Mouse (Mus musculus) WW6 (cell line): ENCODE measurements around the gene Pklr.

Experiments used
- DNase-seq: peaks from one replicate; pipeline ENCODE4 v3.0.0-alpha.2; 2013; ENCODE audit warnings: low read depth, low spot score

Gene Pklr

DNA sequence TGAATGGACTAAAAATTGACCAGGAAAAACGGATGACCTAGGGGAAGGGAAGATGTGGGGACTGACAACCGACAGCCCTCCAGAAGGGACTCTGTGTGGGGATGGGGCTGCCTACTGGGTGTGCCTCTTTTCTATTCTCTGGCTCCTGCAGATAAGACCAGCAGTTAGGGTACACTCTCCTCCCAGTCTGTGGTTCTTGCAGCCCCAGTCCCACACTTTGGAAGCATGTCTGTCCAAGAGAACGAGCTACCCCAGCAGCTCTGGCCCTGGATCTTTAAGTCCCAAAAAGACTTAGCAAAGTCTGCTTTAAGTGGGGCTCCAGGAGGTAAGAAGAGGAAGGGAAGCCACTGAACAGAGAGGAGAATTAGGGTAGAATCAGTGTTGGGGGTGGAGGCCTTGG lies at the start of gene Pklr:
Gene Pklr, plus strand, starts transcription at position 185 of the 400 bp plus-strand sequence.
- no peak for DNase-seq

DNA sequence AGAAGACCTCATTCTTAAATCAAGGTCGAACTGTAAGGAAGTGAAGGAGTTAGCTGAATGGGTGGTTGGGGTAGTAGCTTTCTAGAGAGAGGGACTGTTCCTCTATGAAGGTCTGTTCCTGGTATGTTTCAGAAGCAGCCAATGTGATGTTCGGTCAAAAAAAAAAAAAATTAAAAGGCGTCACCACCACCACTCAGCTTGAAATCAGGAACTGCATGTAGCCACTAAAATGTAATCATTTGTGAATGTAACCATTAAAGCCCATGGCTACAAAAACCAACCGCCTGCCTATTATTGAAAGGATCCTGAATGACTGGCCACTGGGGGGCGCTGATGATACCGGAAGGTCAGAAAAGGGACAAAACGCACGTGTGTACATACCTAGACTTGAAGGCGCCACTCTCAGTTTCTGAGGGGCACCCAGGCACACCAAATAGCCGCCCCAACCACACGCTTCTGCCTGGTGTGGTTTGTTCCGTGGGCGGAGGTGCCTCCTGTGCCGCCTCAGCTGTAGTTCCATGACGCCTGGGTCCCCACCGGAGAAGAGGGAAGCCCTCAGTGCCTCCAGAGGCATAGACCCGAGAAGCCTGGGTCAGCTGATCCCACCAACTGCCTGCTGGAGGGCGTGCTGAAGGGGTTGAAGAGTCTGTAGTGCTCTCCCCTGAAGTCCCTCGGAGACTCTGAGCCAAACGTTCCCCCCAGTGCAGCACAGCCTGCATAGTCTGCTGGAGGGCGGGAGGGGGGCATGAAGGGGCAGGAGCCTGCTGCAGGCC lies 48.4 kb upstream of the Pklr start:
- peak; percentile 70 for DNase-seq

DNA sequence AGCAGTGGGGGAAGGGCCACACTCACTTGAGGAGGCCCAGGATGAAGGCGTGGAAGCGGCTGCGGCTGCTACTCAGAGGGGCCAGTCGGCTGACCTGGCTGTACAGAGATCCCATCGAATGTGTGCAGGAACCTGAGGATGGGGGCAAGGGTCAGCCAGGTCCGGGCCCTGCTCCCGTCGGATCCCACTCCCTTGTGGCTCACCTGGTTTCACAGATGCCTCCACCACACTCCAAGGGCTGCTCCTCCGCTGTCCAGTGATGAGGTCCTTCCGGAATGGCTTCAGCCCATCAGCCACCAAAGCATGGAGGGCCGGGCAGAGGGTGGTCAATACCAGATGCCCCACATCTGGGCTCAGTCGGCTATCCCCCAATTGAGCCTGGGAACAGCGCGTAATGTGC lies 47.0 kb upstream of the Pklr start:
- DNase-seq: no peak

DNA sequence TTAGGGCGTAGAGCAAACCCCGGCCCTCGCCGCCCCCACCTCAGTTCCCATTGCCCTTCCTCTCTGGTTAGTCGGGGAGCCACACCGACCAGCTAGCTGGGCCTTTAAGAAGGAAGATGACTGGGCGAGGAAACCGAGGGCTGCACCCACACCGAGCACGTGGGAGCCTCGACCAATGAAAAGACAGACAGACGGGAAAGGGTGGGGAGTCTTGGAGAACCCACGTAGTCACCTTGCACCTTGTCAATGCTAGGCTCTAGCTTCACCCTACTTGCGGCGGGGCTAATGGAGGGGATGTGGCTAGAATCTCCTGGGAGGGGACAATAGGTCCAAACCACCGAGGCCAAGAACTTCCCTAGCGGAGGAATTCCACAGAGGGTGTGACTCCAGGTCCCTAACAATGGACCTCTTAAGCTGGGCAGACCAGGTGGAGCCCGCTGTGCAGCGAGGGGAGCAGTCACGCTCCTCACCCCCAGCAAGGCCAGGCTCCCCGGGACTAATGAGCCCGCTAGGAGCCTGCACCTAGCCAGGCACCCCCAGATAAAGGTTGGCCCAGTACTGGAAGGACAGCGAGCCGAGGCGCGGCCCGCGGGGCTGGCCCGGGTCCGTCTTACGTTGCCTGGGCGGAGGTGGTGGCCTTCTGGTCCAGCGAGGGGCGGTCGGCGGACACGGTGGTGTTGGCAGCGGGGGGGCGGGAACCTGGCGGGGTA lies 45.9 kb upstream of the Pklr start:
- DNase-seq: peak; percentile 68

DNA sequence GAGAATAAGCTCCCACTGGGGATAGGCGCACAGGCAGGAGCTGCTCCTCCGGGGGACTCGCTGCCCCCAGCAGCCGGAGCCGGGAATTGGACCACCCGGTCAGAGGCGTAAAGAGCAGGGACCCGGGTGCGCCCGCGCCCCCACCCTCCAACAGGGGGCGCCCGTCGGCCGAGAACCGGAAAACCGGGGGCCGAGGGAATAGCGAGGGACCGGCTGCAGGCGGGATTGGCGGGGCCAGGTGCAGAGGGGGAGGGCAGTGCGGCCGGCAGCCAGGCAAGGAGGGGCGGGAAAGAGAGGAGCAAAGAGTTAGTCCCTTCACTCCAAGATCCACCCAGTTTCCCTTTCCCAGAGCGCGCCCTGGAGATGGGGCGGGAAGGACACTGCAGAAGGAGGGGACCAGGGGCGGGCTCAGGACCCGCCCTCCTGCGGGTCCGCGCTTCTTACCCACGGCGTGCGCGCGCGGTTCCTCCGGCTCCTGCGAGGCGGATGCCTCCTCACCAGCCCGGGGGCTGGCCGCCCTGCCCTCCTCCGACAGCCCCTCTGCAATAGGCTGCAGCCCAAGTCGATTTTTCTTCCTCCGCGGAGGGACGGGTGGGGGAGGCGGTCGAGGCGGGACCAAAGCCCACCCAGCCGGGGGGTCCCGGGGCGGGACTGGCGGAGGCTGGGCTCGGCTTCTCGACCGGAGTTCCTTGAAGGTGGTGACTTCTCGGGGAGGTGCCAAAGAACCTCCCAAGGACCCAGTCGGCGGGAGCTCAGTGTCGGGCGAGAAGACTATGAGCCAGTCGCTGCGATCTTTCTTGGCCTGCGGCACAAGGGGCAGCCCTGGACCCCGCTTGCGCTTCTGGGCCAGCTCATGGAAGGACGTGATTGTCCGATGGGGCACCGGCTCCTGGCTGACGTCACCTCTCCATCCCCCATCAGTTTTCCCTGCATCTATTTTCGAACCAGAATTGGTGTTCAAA lies 45.0 kb upstream of the Pklr start:
- DNase-seq: peak; percentile 64

DNA sequence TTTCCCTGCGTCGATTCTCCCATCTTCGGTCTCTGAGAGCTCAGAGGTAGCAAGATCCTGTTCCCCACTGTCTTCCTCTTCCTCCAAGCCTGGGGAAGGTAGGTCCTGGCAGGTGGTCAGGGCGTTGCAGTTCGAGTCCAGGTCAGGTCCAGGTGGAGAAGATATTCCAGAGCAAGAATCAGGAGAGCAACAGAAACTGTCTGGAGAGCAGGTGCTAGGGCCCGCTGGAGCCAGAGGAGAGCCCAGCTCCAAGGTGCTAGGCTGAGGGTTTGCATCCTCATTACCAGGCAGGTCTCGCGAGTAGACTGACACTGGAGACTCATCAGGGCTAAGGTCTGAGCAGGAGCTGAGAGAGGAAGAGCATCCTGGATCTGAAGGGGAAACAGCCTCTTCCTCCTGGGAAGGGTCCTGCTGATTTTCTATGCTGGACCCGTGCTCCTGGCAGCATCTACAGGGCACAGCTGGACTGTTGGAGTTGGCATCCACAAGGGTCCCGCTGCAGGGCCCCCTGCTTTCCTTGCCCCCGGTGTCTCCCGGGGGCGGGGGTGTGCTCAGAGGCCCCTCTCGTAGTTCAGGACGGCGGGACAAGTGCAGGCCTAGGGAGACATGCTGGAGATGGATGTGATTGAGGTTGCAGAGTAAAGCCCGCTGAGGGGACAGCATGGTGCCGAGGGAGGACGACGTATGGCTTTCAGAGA lies 44.0 kb upstream of the Pklr start:
- DNase-seq: no peak

DNA sequence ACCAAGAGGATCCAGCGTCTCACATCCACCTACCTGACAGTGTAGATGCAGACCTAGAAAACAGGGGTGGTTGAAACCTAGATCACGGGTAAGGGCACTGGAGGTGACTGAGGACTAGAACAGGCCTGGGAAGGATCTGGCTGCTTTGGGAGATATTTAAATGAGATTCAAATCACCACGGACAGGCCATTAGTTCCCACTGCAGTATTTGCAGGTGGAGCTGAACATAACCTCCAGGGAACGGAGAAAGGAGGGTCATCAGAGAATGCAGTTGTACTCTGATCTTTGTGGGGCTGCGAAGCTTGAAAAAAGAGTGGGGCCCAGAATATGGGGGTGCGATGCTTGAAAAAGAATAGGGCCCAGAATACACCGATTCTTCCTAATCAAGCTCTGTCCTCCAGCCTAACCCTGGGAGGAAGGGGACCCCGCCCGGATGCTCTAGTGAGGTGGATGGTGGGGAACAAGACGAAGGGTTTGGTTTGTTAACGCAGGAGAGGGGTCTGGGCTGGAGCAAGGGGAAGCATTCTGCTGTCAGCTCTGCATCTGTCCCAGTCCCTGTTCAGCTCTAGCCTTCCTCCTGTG lies 43.3 kb upstream of the Pklr start:
- no peak for DNase-seq

DNA sequence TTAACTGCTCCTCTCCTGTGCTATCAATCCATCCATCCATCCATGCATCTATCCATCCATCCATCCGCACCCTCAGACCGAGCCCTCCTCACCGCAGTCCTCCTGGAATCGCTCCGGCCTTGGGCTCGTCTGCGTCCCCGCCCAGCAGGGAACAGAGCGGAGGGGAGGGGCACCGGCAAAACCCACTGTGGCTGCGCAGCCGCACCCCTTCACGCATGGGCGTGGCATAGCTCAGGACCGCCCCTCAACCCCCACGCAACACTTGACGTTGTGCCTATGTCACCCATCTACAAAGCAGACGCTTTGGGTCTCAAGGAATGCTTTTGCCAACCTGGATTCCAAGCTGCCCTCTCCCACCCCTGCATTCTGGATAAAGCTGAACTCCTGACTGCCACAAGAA lies 42.8 kb upstream of the Pklr start, which contains the start of gene Rusc1:
Gene Rusc1, minus strand, starts transcription at position 137 of the 400 bp plus-strand sequence.
- peak; percentile 65 for DNase-seq

DNA sequence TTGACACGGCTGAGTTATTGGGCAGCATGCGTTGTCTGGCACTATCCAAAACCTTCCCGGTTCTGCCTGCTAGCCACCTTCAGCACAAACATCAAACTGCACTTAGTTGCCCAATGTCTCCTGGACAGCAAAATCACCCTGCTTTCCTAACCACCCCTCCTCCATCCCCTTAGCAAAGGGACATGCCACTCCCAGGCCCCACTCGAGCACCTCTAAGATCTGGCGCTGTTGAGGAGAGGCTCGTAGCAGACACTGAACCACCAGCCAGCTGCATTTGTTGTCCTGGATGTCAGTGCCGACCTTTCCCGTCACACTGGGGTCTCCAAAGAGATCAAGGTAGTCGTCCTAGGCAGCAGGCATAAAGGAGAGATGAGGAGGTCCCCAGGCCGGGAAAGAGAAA lies 41.9 kb upstream of the Pklr start:
- DNase-seq: no peak

DNA sequence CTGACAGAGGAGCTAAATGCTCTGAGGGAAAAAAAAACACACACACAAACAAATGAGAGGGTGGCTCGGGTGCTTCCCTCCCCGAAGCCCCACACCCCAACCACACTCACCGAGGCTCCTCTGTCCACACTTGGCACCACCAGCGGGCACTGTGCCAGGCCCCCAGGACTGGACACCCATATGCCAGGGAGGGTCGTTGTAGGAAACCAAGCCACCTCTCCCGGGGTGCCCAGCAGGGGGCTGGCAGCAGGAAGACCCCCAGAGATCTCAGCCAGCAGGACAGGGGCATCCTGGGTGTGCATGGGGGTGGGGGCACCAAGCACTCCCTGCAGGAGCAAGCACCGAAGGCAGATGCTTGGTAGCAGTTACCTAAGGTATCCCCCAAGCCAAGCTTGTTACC lies 35.1 kb upstream of the Pklr start, which contains the start of gene Gm43738:
Gene Gm43738, minus strand, starts transcription at position 289 of the 400 bp plus-strand sequence.
- DNase-seq: no peak

DNA sequence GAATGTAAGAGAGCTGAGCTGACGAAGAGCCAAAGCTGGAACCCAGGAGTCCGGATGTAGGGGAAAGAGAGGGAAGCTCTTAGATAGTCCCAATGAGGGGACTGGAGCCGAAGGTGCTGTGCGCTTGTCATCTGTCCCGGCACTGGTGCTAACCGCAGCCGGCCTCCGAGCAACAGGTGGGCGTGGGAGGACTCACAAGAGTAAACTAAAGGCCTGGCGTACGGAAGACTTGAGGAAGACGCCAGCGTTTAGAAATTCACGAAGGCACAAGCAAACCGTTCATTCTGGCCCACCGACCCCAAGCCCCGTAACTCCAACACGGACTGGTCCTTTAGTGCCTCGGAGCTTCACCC lies 34.5 kb upstream of the Pklr start:
- DNase-seq: no peak

DNA sequence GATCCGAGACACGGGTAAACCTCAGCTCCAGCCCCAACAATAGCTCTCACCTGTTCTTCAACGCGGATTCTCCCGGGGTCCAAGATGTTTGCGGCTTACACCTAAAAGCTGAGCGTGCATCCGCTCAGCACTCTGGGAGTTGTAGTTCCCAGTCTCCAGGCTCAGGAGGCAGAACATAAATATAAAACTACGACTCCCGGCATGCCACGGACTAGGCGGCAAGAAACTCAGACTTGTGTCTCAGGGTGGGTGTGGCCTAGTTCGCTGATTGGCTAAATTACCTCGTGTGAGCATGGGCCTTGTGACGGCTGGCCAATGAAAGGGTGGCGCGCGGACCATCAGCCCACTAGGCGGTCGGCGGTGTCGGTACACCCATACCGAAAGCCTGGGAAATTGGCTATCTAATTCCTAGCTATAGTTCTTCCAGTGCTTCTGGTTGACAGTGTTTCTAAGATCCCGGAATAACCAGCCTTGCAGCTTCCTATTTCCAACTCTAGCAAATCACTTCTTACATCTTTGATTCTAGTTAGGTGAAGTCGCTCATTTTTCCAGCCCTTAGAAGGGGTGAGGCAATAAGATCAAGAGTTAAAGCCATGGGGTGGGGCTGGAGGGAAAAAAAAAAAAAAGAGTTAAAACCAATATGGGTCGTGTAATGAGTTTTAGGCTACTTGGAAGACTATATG lies 34.0 kb upstream of the Pklr start, which contains the start of gene Fdps:
Gene Fdps, minus strand, starts transcription at position 148 of the 683 bp plus-strand sequence.
- DNase-seq: peak; percentile 97

DNA sequence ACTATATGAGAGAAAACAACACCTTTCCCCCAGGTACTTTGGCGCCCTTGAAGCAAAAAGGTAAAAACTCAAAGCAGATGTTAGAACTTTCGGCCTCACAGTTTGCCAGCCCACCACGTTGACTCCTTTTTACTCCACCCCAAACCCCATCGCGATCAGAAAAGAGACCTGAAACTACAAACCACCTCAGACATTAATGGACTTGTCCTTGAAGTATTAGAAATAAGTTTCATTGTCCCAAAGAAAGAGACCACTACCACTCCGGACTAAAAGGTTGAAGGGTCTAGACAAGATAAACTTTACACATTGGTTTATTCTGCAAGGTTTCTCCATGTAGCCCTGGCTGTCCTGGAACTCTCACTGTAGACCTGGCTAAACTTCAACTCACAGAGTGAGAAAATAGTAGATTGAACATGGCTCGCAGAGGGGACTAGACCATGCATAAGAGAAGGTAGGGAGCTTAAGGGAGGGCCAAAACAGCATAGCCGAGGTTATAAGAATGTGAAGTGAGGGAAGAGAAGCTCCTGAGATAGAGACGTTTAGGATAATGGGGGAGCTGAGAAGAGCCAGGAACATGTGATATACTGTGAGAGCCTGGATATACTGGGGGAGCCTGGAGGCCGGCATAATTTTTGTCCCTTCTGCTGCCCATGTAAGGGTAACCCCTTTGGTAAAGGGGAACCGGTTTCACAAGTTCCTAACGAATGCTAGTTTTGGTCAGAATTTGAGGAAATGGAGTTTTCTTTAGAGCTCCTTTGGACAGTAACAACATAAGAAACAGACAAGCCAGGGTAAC lies 33.2 kb upstream of the Pklr start:
- DNase-seq: no peak

DNA sequence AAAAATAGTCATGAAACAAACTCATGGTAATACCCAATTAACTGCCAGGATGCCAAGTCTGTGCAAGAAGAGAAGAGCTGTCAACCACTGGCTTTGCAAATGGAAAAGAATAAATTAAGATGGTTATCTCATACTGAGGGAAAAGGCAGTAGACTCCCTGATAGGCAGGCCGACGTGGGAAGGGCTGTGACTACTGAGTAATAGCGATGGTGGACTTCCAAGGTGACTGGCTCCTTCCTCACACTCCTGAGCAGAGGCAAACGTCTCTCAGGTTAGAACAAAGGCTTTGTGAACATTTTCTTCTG lies 32.7 kb upstream of the Pklr start:
- DNase-seq: no peak

DNA sequence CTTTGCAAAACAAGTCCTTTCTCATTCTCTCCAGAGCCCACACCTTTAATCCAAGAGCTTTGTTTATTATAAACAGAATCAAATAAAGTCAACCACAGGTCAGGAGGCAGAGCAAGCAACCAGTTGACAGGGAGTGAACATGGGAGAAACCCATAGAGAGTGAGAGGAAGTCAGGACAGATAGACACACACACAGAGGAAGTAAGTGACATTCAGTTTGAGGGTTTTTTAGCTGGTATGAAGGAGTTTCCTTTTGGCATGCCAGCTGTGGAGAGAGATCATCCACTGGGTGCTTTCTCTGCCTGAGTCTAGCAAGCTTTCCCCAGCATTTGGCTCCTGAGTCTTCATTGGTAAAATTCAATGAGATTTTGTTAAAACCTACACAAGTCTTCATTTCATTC lies 29.1 kb upstream of the Pklr start:
- no peak for DNase-seq

DNA sequence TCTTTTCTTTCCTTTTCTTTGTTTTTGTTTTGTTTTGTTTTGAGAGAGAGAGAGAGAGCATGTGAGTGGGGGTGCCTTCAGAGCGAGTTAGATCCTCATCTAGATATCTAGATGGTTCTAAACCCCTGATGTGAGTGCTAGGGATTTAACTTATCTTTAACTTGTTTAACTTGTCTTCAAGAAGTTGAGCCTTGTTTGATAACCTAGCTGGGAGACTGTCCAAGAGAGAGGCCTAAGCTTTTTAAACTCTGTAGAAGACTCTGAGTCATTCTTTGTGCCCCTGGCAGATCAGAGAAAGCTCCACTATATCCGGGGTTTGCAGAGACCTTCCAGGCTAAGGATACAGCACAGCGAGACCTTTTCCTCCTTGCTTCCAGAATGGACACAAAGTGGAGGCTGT lies 28.4 kb upstream of the Pklr start:
- DNase-seq: no peak

DNA sequence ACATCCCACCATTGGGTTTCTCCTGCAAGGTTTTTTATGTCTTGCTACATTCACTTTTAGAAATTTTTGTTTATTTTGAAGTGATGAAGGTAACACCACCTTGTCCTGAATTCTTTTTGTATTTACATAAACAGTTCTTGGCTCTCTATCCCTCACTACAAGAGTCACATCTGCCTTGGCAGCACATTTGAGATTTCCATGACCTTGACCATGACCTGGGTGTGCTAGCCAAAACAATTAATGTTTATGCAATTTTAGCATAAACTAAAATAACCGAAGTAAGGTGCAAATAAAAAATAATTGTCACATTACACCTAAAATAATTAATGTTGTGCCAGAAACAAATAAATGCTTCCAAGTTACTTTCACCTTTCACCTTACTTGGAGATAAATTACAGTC lies 27.8 kb upstream of the Pklr start:
- DNase-seq: no peak

DNA sequence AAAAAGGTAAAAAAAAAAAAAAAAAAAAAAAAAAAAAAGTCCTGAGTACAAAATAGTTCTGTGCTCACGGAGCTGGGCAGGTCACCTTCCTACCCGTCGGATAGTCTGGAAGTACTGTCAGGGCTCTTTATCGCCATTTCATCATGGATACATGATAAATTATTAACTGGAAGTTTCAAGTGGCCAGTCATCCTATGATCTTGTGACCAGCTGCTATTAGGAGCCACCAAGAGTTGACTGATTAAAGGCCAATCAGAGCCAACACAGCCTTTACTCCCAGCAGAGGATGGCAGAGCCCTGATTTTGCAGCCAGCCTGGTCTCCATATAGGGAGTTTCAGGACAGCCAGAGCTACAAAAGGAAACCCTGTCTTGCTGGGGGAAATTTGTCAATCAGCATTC lies 22.9 kb upstream of the Pklr start:
- no peak for DNase-seq

DNA sequence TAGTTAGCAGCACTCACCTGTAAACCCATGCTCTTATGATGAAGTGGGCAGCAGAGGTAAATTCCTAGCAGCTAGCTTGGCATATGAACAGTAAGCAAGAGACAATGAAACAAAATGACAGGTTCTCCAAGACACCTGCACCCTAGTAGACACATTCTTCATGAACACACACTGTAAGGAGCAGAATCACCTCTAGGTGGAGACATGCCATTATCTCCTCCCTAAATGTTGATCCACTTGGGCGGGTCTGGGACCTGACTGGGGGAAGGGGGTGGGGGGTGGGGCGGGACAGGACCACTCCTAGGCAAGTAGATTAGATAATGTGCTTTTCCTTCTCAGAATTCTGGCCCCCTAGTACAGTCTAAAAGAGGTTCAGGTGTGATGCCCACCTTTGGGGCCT lies 20.4 kb upstream of the Pklr start:
- no peak for DNase-seq

DNA sequence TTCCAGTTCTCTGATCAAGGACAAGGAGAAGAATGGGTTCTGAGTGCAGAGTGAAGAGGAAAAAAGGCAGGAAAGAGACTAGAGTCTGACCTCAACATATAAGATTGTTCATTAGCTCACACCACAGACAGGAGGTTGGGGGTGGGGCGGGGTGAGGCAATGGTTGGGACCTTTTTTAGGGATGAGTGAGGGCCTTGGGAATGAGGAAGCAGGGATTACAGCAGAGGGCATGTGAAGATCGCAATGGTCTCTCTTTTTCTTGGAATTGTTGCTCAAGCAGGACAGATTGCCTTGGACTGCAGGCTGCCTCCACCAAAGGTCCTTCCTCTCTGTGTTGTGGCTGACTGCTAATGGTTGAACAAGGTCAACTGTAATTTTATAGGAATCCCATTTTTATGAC lies 12.6 kb upstream of the Pklr start:
- DNase-seq: no peak
